Mouse (Mus musculus): ENCODE results near the gene Susd6.

Gene Susd6

DNA sequence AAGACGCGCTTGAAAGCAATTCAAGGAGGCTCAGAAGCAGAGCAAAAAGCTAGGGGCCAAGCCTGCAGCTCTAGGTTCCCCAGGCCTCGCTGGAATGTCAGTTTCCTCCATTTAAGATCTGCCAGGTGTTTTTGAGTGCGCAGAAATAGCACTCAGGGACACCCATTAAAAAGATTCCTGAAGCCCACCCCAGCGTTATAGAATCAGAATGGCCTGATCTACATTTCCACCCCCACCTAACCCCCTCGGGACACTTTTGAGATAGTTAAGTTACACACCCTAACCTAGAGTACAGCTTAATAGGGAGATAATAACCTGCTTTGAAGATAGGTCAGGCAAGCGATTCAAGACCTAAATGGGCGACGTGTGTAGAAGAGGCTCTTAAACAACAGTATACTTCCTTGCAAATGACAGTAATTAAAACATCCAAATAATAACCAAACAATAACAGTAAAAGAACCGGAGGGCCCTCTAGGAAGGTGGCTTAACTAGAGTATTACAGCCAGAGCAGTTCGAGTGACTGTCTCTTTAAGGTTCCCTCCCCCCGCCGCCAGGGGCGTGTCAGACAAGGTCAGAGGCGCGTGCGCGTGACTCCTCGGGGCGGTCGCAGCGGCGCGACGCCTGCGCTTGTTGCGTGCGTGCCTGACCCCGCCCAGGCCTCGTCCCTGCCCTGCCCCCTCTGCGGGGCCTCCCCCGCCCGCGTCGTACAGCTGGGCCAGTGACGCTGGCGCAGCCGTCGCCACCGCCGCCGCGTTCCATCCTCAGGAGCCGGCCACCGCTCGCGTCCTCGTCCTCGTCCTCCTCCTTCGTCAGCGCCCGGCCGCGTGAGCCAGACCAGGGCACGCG, at the start of gene Susd6:
Susd6 (plus strand) TSS at position 662 of the 846 bp plus-strand sequence.
- peak; percentile 99 for DNase-seq

- DNase-seq: no peak
Measured at GRCm38 (mm10) chr12:80744614-80745013, 45.7 kb upstream of the Susd6 start.

DNA sequence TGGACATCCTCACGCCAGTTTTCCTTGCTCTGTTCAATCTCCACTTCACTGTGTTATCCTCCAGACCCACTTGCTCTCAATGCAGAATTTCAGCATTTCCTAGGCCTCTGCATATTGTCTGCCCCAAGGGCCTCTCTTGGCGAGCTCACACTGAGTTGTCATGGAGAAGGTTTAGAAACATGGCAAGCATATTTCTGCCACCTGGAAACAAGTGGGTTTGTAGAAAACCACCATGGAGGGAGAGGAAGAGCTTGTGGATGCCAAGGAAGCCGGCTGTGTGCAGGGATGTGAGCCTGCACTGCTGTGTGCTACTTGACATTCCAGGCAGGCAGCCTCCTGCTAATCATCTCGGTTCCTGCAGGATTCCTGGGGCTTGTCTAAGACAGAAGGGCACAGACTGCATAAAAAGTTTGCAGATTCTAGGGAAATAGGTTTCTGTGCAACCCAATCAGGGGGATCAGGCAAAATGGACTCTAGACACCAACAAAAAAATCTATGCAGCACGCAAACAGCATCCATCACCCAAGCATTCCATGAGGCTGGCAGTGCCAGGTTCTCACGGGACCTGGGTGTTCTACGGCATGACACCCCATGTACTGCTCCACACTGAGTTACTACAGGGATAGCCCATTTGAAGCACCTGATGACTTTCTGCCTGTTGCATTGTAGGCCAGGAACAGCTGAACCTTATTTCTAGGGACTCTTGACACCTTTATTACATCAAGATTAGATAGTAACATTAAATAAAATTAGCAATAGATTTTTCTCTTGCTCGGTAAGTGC, 44.1 kb upstream of the Susd6 start:
- no peak for DNase-seq

DNA sequence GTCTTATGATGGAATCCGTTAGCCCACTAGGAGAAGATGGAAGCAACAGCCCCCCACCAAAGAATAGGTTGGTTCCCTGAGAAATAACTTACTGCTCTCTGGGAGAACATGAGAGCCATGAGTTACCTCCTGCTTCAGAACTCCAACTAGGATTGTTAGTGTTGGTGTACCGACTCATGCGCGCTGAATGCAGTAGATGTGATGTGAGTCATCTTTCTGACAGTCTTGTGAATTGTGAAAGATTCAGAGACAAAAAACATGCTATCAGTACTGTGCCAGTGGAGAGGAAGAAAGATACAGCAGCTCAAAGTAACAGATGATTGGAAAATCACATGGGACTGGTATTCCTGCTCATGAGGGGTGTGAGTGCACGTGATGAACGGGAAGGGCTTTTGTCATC, 38.8 kb upstream of the Susd6 start:
- no peak for DNase-seq

DNA sequence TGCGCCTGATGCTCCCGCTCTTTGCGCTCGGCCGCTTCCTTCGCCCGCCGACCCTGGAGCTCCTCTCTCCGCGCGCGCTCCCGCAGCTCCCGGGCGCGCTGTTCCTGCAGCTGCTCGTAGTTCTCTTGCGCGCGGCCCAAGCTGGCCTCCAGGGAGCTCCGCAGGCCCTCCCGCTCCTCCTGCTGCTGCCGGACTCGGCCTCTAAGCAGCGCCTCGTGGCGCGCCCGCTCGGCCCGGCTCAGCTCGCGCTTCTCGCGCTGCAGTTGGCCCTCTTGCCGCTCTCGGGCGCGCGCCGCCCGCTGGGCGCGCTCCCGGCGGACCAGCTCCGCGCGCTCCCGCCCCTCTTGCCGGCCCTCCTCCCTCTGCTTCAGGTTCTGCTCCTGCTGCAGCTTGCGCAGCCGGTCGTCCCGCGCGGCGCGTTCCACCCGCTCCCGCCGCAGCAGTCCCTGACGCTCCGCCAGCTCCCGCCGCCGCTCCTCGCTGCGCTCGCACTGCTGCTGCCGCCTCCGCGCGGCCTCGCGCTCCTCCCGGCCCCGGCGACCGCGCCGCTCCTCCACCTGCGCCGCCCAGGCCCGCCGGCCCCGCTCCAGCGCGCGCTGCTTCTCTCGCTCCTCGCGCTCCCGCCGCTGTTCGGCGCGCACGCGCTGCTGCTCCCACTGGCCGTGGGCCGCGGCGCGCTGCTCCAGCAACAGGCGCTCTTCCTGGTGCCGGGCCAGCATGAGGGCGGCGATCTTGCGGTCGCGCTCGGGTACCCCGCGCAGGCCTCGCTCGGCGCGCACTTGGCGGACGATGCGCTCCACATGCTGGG, 32.4 kb upstream of the Susd6 start:
- DNase-seq: peak; percentile 52

DNA sequence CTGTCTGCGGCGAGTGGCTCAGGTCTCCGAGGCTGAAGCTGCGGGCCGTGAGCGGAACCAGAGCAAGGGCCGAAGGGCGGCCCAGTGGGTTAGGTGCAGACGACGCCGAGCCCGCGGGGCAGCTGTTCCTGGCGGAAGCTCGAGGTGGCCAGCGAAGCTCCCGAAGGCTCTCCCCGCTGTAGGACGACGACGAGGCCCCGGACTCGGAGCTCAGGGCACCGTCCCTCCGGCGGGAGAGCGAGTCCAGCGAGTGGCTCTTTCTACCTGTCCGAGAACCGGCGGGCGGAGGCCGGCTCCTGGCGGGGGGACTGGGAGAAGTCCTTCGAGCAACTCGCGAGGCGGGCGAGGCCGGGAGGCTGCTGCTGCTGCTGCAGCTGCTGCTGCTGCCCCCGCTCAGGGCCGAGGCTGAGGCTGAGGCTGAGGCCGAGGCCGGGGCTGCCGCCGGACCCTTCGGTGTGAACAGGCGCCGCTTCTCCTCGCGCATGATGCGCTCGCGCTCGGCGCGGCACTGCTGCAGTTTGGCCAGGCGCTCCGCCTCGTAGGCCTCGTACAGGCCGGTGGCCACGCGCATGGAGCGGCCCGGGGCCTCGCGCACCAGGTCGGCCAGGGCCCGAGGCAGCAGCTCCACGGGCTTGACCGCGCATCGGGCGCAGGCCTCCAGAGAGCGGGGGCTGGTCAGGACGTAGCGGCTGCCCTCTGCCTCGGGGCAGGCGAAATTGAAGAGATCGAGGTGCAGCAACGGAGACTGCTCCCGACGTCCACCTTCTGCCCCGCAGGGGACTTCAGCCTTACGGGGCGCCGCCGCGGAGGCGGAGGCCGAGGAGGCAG, 31.5 kb upstream of the Susd6 start:
- DNase-seq: no peak

GRCm38 (mm10) chr12:80759387-80759712, 31.0 kb upstream of the Susd6 start:
- peak; percentile 34 for DNase-seq

DNA sequence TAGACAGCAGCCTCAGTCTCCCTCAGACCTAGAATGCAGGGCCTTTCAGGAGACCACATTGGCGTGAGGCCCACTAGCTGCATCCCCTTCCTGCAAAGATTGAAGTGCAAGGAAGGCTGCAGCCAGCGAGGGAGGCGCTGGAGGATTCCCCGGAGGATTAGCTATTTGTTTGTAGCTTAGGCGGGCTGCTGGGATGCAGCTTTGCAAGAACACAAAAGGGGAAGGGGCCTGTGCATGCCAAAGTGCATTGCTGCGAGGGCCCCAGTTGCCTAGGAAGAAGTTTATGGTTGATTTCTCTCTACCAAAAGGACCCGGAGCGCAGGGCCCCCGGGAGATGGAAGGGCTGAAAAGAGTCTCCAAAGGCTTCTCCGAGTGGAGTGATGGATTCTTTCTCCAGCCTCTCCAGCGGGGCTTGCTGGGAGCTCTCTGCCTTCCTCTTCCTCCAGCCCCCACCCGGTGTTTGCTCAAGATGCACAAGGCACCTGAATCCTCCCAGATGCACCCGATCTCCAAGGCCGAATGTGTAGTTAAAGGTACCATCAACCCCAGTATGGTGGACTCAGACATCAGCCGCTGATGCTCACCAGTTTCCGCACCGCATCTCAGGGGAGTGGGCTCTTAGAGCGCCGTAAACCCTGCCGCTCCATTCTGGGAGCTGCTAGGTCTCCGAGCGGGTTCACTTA, 30.5 kb upstream of the Susd6 start:
- DNase-seq: peak; percentile 62

GRCm38 (mm10) chr12:80760396-80760801, 29.9 kb upstream of the Susd6 start, which contains the start of gene Ccdc177:
Gene Ccdc177, minus strand, starts transcription at chr12:80760687.
- peak; percentile 91 for DNase-seq

DNA sequence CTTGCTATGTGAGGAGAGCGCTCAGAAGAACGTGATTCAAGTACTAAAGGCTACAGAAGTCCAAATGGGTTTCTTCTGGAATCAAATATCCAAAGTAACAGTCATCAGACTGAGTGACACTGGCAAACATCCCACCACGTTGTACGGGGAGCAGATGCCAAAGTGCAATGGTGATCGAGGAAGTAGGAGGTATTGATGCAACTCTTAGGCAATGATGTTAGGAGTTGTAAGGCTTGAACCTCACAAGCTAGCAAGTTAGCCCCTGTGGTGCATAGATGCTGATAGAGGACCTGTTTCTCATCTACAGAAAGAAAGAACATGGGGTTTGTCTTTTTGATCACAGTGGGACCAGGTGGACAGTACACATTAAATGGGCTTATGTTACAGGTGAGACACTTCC, 27.3 kb upstream of the Susd6 start:
- DNase-seq: no peak

GRCm38 (mm10) chr12:80764116-80764515, 26.2 kb upstream of the Susd6 start:
- DNase-seq: no peak

DNA sequence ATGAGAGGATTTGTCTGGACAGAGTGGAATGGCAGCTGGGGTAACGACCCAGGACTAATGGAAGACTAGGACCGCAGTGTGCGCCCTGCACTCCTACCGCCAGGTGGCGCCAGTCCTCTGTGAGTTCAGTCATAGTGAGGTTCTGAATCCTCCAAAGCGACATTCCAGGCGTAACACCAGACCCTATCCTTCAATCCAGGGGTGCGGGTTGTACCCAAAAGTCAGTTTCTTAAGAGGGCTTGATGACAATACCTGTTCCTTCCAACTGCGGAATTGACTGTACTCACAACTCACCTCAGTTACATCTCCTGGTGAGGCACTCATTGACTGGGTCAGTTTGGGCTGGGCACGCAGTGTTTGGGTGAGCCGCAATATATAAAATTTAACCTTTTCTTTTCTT, 20.6 kb upstream of the Susd6 start:
- DNase-seq: peak; percentile 87

DNA sequence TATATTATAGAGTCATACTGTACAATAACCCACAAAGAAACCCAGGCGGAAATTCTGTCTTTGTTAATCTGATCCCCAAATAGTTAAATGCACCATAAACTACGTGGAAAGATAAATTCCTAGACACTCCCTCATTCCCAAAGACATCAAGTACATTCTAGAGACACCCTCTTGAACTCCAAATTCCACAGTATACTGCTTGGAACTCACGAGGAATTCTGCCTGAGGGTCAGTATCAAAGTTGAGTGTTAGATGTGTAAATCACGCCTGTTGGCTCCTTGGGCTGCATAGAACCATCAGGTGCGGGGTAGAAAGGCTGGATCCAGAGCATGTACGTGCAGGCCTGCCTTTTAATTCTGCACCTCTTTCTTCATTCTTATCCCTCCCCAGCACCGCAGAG, 15.5 kb upstream of the Susd6 start:
- no peak for DNase-seq

DNA sequence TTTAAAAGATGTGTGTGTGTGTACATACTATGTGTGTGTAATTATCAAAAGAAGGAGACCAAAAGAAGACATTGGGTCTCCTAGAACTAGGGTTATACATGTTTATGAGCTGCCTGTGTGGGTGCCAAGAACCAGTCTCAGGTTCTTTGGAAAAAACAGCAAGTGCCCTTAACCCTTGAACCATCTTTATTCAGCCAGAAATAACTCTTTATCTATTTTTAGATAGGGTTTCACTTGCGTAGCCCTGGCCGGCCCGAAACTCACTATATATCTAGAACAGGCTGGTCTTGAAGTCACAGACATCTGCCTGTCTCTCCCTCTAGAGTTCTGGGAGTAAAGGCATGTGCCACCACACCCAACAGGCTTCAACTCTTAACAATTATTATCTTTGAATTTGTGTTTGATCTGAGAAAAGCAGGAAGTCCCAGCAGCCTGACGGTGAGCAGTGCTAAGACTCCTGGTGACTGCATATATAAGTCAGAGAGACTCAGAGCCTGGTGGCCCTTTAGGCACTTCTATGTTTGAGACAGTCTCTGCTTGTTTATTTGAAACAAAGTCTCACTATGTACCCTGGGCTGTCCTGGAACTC, 14.2 kb upstream of the Susd6 start:
- DNase-seq: no peak

DNA sequence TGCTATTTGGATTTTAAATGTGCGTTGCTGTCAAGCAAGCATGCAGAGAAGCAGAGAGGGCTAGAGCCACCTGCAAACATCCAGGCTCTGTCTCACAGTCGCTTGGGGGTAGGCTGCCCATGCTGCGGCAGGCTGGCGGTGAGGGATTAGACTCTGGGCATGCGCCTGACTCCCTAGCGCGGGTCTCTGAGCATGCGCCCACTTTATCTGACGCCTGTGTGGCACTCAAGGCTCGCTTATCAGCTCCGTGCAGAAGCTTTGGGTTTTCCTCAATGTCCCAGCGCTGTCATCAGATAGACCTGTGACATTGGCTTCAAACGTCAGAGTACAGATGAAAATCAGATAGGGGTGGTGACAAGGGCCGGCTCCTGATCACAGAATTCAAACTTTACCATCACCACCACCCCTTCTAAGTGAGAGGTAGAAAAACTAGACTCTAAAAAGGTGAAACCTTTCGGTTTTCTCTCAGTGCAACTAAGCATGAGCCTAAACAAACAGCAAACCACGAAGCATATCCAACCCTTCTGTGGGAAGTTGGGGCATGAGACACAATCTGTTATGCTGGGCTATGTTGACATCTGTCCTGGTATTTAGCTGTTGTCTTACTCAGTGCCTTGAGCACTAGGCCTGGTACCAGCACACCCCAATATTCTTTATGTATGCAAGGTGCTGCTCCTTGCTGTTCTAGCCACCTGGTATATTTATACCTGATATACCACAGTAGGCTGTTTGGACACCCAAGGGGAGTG, 11.9 kb upstream of the Susd6 start:
- DNase-seq: no peak

- no peak for DNase-seq
Measured at GRCm38 (mm10) chr12:80779760-80780159, 10.6 kb upstream of the Susd6 start.

DNA sequence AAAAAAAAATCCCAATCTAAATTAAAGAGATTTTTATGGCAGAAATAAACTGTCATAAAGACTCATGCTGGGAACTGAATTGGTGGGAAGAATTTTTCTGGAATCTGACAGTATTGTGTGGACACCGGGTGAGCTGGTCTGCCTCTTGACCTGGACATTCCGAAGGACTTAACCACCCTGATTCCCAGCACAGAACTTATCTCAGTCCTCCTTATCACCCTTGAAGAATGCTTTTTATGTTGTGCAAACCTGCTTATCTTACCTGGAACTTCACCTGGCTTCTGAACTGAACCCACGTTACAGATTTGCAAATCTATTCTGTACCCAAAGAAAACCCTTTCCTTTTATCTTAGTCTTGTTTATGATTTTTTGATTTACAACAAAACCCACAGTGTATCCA, 8.1 kb upstream of the Susd6 start:
- no peak for DNase-seq

- no peak for DNase-seq
Measured at GRCm38 (mm10) chr12:80782892-80783291, 7.4 kb upstream of the Susd6 start.

DNA sequence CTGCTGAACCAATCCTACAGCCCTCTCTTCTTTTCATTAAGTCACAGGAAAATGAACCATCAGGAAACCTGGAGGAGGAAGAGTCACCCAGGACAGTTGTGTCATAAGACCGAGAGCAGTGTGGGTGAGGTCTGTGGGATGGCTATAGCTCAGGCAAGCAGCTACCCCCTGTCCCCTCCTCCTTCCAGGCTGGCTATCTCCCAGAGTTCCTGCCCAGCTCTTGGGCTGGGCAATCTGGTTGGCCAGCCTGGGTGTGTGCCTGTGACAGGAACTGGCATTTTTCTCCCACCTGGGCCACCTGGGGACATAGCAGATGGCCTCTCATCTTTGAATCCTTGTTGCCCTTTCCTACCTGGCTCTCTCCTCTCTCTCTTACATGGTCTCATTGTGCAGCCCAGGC, 6.4 kb upstream of the Susd6 start:
- DNase-seq: peak; percentile 97

DNA sequence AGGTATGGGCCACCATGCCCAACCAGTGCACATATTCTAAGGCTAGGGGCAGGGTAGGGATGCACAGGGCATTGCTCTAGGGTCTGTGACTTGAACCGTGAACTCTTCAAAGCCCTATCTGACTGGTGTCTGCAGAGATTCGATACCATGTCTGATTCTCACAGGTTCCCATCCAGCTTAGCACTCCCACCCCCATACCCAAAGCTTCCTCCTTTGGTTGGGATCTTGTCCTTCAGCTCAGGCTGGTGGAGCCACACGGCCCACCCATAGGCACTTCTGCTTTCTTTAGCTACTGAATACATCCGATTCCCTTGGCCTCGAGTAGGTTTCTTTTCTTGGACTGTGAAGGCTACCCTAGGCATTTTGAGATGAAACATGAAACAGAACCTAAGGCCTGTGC, 5.3 kb upstream of the Susd6 start:
- DNase-seq: peak; percentile 40

DNA sequence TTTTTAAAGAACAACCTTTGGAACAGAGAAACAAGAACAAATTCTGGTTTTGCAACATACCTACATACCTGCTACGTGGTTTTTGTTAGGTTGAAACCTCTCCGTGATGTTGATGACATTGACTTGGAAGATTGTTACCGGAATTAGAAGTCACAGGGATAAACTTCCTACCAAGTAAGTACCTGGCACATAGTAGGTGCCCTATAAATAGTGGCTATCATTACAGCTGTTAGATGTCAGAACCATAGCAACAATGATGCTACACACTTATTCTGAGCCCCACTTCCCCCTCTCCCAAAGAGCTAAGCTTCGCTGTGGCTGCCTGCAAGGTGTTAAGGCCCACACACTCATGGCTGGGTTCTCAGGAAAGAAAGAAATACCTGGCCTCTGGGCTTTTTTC, 4.7 kb upstream of the Susd6 start:
- no peak for DNase-seq

Measured in cerebellum, adult 9-10 months (tissue).